Mouse (Mus musculus): ENCODE results near the gene Cd151. TPM values are rescaled to one million over a fixed set of nuclear protein-coding genes. Genes with fewer than 3 reads are reported as not detected.
"Not testable (repeated sequence)": the region's sequence is repeated elsewhere in the genome, so short reads cannot be mapped to it uniquely, and the experiment has no call there.

Cd151 gene
- polyA plus RNA-seq, 1 experiment: 555 TPM

GRCm38 (mm10) chr7:141443081-141443821 is 23.9 kb upstream of the Cd151 start:
- no peak for TF ChIP-seq CTCF (IDR thresholded peaks at IDR 0.05; ENCODE audit: insufficient read depth, low read length)
- TF ChIP-seq POLR2A (IDR thresholded peaks at IDR 0.05; ENCODE audit: borderline replicate concordance, extremely low read depth, low read depth, low read length): no peak
- H3K4me3 ChIP-seq (replicated peaks; ENCODE audit: extremely low read depth, low read depth, low read length): peak overlapping the region; percentile 52
- no peak for DNase-seq
- 14% methylated on average over 12 of the region's 12 CpGs for WGBS
- H3K4me1 ChIP-seq (ENCODE audit: control insufficient read depth, insufficient read depth, low read length): peaks cover 8% of the 10 kb centered on the region; the same call in 1 of the 2 replicates

- Histone ChIP-seq H3K4me1 (ENCODE audit: control insufficient read depth, insufficient read depth, low read length) (peaks cover 11% of the 10 kb centered on the region; the same call in 1 of the 2 replicates), H3K4me3 (replicated peaks; ENCODE audit: extremely low read depth, low read depth, low read length) (peak within 1 kb of the TSS; percentile 52)
- TF ChIP-seq CTCF (IDR thresholded peaks at IDR 0.05; ENCODE audit: insufficient read depth, low read length) (no peak), POLR2A (IDR thresholded peaks at IDR 0.05; ENCODE audit: borderline replicate concordance, extremely low read depth, low read depth, low read length) (peak; percentile 20; the same call in 1 of the 2 replicates)
- peak; percentile 69 for DNase-seq
- under 1% methylated on average over 25 of the region's 25 CpGs for WGBS
Measured at GRCm38 (mm10) chr7:141443828-141444237, 23.4 kb upstream of the Cd151 start, which contains the start of gene Pidd1. TSS of gene Pidd1 (minus strand) at chr7:141444025.

GRCm38 (mm10) chr7:141446374-141446773 is 20.8 kb upstream of the Cd151 start:
- not testable (repeated sequence) for H3K4me1 ChIP-seq (ENCODE audit: control insufficient read depth, insufficient read depth, low read length); DNase-seq; H3K4me3 ChIP-seq (replicated peaks; ENCODE audit: extremely low read depth, low read depth, low read length)
- 67% methylated on average over 3 of the region's 3 CpGs for WGBS

- H3K4me1 ChIP-seq (ENCODE audit: control insufficient read depth, insufficient read depth, low read length): peaks cover 8% of the 10 kb centered on the region; the same call in 1 of the 2 replicates
- WGBS: under 1% methylated on average over 63 of the region's 63 CpGs
- peak within 1 kb of the TSS; percentile 98 for H3K4me3 ChIP-seq (replicated peaks; ENCODE audit: extremely low read depth, low read depth, low read length)
- TF ChIP-seq CTCF (IDR thresholded peaks at IDR 0.05; ENCODE audit: insufficient read depth, low read length) (no peak), POLR2A (IDR thresholded peaks at IDR 0.05; ENCODE audit: borderline replicate concordance, extremely low read depth, low read depth, low read length) (peak; percentile 90)
- DNase-seq: peak; percentile 95
Measured at GRCm38 (mm10) chr7:141447110-141447991, 19.8 kb upstream of the Cd151 start, which contains the start of gene Rplp2. TSS of gene Rplp2 (plus strand) at chr7:141447370.

- H3K4me3 ChIP-seq (replicated peaks; ENCODE audit: extremely low read depth, low read depth, low read length): no peak overlapping the region
- no peak for TF ChIP-seq CTCF (IDR thresholded peaks at IDR 0.05; ENCODE audit: insufficient read depth, low read length)
- DNase-seq: no peak
- peaks cover 14% of the 10 kb centered on the region for H3K4me1 ChIP-seq (ENCODE audit: control insufficient read depth, insufficient read depth, low read length)
Measured at GRCm38 (mm10) chr7:141451928-141452327, 15.3 kb upstream of the Cd151 start.

GRCm38 (mm10) chr7:141453636-141454035 is 13.6 kb upstream of the Cd151 start:
- no peak overlapping the region for H3K4me3 ChIP-seq (replicated peaks; ENCODE audit: extremely low read depth, low read depth, low read length)
- 45% methylated on average over 2 of the region's 2 CpGs for WGBS
- no peak for DNase-seq
- TF ChIP-seq CTCF (IDR thresholded peaks at IDR 0.05; ENCODE audit: insufficient read depth, low read length) (no peak), POLR2A (IDR thresholded peaks at IDR 0.05; ENCODE audit: borderline replicate concordance, extremely low read depth, low read depth, low read length) (no peak)
- peaks cover 12% of the 10 kb centered on the region for H3K4me1 ChIP-seq (ENCODE audit: control insufficient read depth, insufficient read depth, low read length)

- DNase-seq: peak; percentile 93
- H3K4me1 ChIP-seq (ENCODE audit: control insufficient read depth, insufficient read depth, low read length): peaks cover 17% of the 10 kb centered on the region
- peak within 1 kb of the TSS; percentile 97 for H3K4me3 ChIP-seq (replicated peaks; ENCODE audit: extremely low read depth, low read depth, low read length)
- under 1% methylated on average over 45 of the region's 45 CpGs for WGBS
- TF ChIP-seq POLR2A (IDR thresholded peaks at IDR 0.05; ENCODE audit: borderline replicate concordance, extremely low read depth, low read depth, low read length) (peak; percentile 99), CTCF (IDR thresholded peaks at IDR 0.05; ENCODE audit: insufficient read depth, low read length) (no peak)
Measured at GRCm38 (mm10) chr7:141454967-141455551, 12.1 kb upstream of the Cd151 start, which contains the start of gene Pnpla2. TSS of gene Pnpla2 (plus strand) at chr7:141455198.

- Histone ChIP-seq H3K4me1 (ENCODE audit: control insufficient read depth, insufficient read depth, low read length) (peaks cover 22% of the 10 kb centered on the region), H3K4me3 (replicated peaks; ENCODE audit: extremely low read depth, low read depth, low read length) (peak overlapping the region; percentile 97)
- under 1% methylated on average over 23 of the region's 23 CpGs for WGBS
- DNase-seq: peak; percentile 83
- peak; percentile 62; the same call in 1 of the 2 replicates for TF ChIP-seq POLR2A (IDR thresholded peaks at IDR 0.05; ENCODE audit: borderline replicate concordance, extremely low read depth, low read depth, low read length)
- TF ChIP-seq CTCF (IDR thresholded peaks at IDR 0.05; ENCODE audit: insufficient read depth, low read length): no peak
Measured at GRCm38 (mm10) chr7:141455610-141456314, 11.4 kb upstream of the Cd151 start.

GRCm38 (mm10) chr7:141456739-141457138 is 10.5 kb upstream of the Cd151 start:
- 40% methylated on average over 6 of the region's 6 CpGs for whole genome bisulfite sequencing

More at GRCm38 (mm10) chr7:141456739-141457138, 10.5 kb upstream of the Cd151 start:
- H3K4me3 ChIP-seq (replicated peaks; ENCODE audit: extremely low read depth, low read depth, low read length): peak overlapping the region; percentile 26
- DNase-seq: peak; percentile 53
- H3K4me1 ChIP-seq (ENCODE audit: control insufficient read depth, insufficient read depth, low read length): peaks cover 22% of the 10 kb centered on the region
- no peak for TF ChIP-seq POLR2A (IDR thresholded peaks at IDR 0.05; ENCODE audit: borderline replicate concordance, extremely low read depth, low read depth, low read length)
- no peak for TF ChIP-seq CTCF (IDR thresholded peaks at IDR 0.05; ENCODE audit: insufficient read depth, low read length)

Measured in lung, adult 2 months (tissue).